Mouse (Mus musculus): ENCODE measurements around the gene Cemip. TPM values are rescaled to one million over a fixed set of nuclear protein-coding genes. Genes with fewer than 3 reads are reported as not detected.

Cemip gene
- total and polyA plus RNA-seq, 2 experiments from 2014 or later, result 0.60 to 8.2 TPM

GRCm38 (mm10) chr7:84121778-84122177 lies 35.5 kb upstream of the Cemip start:
- H3K27me3 ChIP-seq (ENCODE audit: insufficient read depth, low read length), result no peaks in the 10 kb centered on the region
- peaks cover 3% of the 10 kb centered on the region; the same call in 1 of the 2 replicates for H3K4me1 ChIP-seq (ENCODE audit: insufficient read depth, low read length)
- no peaks in the 10 kb centered on the region for H3K36me3 ChIP-seq (ENCODE audit: insufficient read depth, low read length)
- ATAC-seq (ENCODE audit: low FRiP score) (no peak), DNase-seq (ENCODE audit: low spot score) (no peak)
- no peak overlapping the region for H3K9ac ChIP-seq (replicated peaks; ENCODE audit: low read length, poor library complexity, severe bottlenecking)
- 73% methylated on average over 3 of the region's 3 CpGs for WGBS
- no peaks in the 10 kb centered on the region for H3K9me3 ChIP-seq (ENCODE audit: low read length)
- H3K4me3 ChIP-seq (ENCODE audit: low read depth, low read length), result no peak overlapping the region
- no peak for TF ChIP-seq CTCF (IDR thresholded peaks at IDR 0.05)
- H3K27ac ChIP-seq (ENCODE audit: low read depth, low read length), result no peak overlapping the region
- H3K4me2 ChIP-seq (ENCODE audit: low read depth, low read length, poor library complexity, severe bottlenecking), result no peak overlapping the region

GRCm38 (mm10) chr7:84120142-84120760 lies 33.9 kb upstream of the Cemip start:
- no peak overlapping the region for H3K4me3 ChIP-seq (ENCODE audit: low read depth, low read length)
- H3K4me2 ChIP-seq (ENCODE audit: low read depth, low read length, poor library complexity, severe bottlenecking), result no peak overlapping the region
- 71% methylated on average over 5 of the region's 5 CpGs for WGBS
- H3K36me3 ChIP-seq (ENCODE audit: insufficient read depth, low read length), result no peaks in the 10 kb centered on the region
- H3K4me1 ChIP-seq (ENCODE audit: insufficient read depth, low read length), result peaks cover 3% of the 10 kb centered on the region; the same call in 1 of the 2 replicates
- no peak overlapping the region for H3K27ac ChIP-seq (ENCODE audit: low read depth, low read length)
- ATAC-seq (ENCODE audit: low FRiP score), result no peak
- H3K9me3 ChIP-seq (ENCODE audit: low read length), result no peaks in the 10 kb centered on the region
- H3K27me3 ChIP-seq (ENCODE audit: insufficient read depth, low read length), result no peaks in the 10 kb centered on the region
- no peak for TF ChIP-seq CTCF (IDR thresholded peaks at IDR 0.05)
- H3K9ac ChIP-seq (replicated peaks; ENCODE audit: low read length, poor library complexity, severe bottlenecking), result no peak overlapping the region
- DNase-seq (ENCODE audit: low spot score), result no peak

GRCm38 (mm10) chr7:84119216-84120105 lies 33.2 kb upstream of the Cemip start:
- no peak overlapping the region for H3K4me3 ChIP-seq (ENCODE audit: low read depth, low read length)
- no peak overlapping the region for H3K27ac ChIP-seq (ENCODE audit: low read depth, low read length)
- TF ChIP-seq CTCF (IDR thresholded peaks at IDR 0.05), result no peak
- H3K4me1 ChIP-seq (ENCODE audit: insufficient read depth, low read length), result peaks cover 3% of the 10 kb centered on the region; the same call in 1 of the 2 replicates
- no peaks in the 10 kb centered on the region for H3K9me3 ChIP-seq (ENCODE audit: low read length)
- no peak overlapping the region for H3K9ac ChIP-seq (replicated peaks; ENCODE audit: low read length, poor library complexity, severe bottlenecking)
- no peak overlapping the region for H3K4me2 ChIP-seq (ENCODE audit: low read depth, low read length, poor library complexity, severe bottlenecking)
- no peak for DNase-seq (ENCODE audit: low spot score)
- 44% methylated on average over 12 of the region's 12 CpGs for WGBS
- no peak for ATAC-seq (ENCODE audit: low FRiP score)
- no peaks in the 10 kb centered on the region for H3K27me3 ChIP-seq (ENCODE audit: insufficient read depth, low read length)
- no peaks in the 10 kb centered on the region for H3K36me3 ChIP-seq (ENCODE audit: insufficient read depth, low read length)

GRCm38 (mm10) chr7:84117543-84118122 lies 31.3 kb upstream of the Cemip start:
- no peak for DNase-seq (ENCODE audit: low spot score)
- Histone ChIP-seq H3K9me3 (ENCODE audit: low read length) (no peaks in the 10 kb centered on the region), H3K4me2 (ENCODE audit: low read depth, low read length, poor library complexity, severe bottlenecking) (no peak overlapping the region), H3K27ac (ENCODE audit: low read depth, low read length) (no peak overlapping the region), H3K36me3 (ENCODE audit: insufficient read depth, low read length) (peaks cover 4% of the 10 kb centered on the region; the same call in 1 of the 2 replicates), H3K9ac (replicated peaks; ENCODE audit: low read length, poor library complexity, severe bottlenecking) (no peak overlapping the region), H3K27me3 (ENCODE audit: insufficient read depth, low read length) (no peaks in the 10 kb centered on the region), H3K4me3 (ENCODE audit: low read depth, low read length) (no peak overlapping the region), H3K4me1 (ENCODE audit: insufficient read depth, low read length) (peaks cover 3% of the 10 kb centered on the region; the same call in 1 of the 2 replicates)
- no peak for ATAC-seq (ENCODE audit: low FRiP score)
- no peak for TF ChIP-seq CTCF (IDR thresholded peaks at IDR 0.05)
- 86% methylated on average over 6 of the region's 6 CpGs for WGBS

GRCm38 (mm10) chr7:84116621-84117542 lies 30.6 kb upstream of the Cemip start:
- no peak for TF ChIP-seq CTCF (IDR thresholded peaks at IDR 0.05)
- no peak overlapping the region for H3K4me3 ChIP-seq (ENCODE audit: low read depth, low read length)
- H3K27me3 ChIP-seq (ENCODE audit: insufficient read depth, low read length), result no peaks in the 10 kb centered on the region
- WGBS, result 80% methylated on average over 7 of the region's 7 CpGs
- no peak overlapping the region for H3K9ac ChIP-seq (replicated peaks; ENCODE audit: low read length, poor library complexity, severe bottlenecking)
- peaks cover 3% of the 10 kb centered on the region; the same call in 1 of the 2 replicates for H3K4me1 ChIP-seq (ENCODE audit: insufficient read depth, low read length)
- DNase-seq (ENCODE audit: low spot score), result no peak
- peaks cover 4% of the 10 kb centered on the region; the same call in 1 of the 2 replicates for H3K36me3 ChIP-seq (ENCODE audit: insufficient read depth, low read length)
- H3K27ac ChIP-seq (ENCODE audit: low read depth, low read length), result no peak overlapping the region
- no peaks in the 10 kb centered on the region for H3K9me3 ChIP-seq (ENCODE audit: low read length)
- no peak for ATAC-seq (ENCODE audit: low FRiP score)
- H3K4me2 ChIP-seq (ENCODE audit: low read depth, low read length, poor library complexity, severe bottlenecking), result no peak overlapping the region

All from midbrain, postnatal 0 days (tissue).